Mouse (Mus musculus): ENCODE measurements around the gene Jpt1.
"Not testable (repeated sequence)": the region's sequence is repeated elsewhere in the genome, so short reads cannot be mapped to it uniquely, and the experiment has no call there.

DNA sequence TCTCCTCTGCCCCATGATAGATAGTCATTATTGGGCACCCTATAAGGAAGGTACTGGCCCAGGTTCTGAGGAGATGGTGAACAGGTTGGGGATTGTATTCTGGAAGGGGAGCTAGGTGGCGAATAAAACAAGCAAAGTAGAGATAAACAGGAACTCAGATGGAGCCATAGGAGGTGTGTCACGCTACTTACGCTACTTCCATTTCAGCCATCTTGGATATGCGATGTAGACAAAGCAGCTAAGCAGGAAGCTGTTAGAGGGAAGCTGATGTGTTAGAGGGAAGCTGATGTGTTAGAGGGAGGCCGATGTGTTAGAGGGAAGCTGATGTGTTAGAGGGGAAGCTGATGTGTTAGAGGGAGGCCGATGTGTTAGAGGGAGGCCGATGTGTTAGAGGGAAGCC, 36.8 kb downstream of the Jpt1 start:
- not testable (repeated sequence) for TF ChIP-seq GATA1, TAL1 (IDR thresholded peaks at IDR 0.05; ENCODE audit: low read length)
